Mouse (Mus musculus) cerebellum, adult 9-11 months (tissue): ENCODE data around the gene Maco1.
A peak's percentile ranks its signal among the peaks of the same experiment; 100 is the strongest.

Experiments used
- DNase-seq: peaks from one replicate; pipeline ENCODE4 v3.0.0; 2022

The Maco1 gene

GRCm38 (mm10) chr4:134853259-134853636, at the start of gene Maco1:
Gene Maco1, minus strand, starts transcription at chr4:134853345.
- DNase-seq: peak; percentile 99

GRCm38 (mm10) chr4:134901126-134901525, 48.0 kb upstream of the Maco1 start:
- DNase-seq: peak; percentile 62

DNA sequence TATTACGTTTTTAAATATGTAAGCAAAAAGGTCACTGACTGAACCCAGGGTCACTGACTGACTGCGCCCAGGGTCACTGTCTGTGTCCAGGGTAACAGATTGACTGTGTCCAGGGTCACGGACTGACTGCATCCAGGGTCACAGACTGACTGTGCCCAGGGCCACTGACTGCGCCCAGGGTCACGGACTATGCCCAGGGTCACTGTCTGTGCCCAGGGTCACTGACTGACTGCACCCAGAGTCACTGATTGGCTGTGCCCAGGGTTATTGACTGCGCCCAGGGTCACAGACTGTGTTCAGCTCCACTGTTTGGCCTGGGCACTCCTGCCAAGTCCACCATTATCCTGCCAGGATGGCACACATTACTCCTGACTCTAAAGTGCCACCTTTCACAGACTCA, 44.1 kb upstream of the Maco1 start:
- no peak for DNase-seq

- DNase-seq: peak; percentile 71
Measured at GRCm38 (mm10) chr4:134892096-134892495, 39.0 kb upstream of the Maco1 start.

GRCm38 (mm10) chr4:134884364-134884763, 31.2 kb upstream of the Maco1 start:
- no peak for DNase-seq

GRCm38 (mm10) chr4:134883808-134884207, 30.7 kb upstream of the Maco1 start:
- no peak for DNase-seq

- DNase-seq: no peak
Measured at GRCm38 (mm10) chr4:134883266-134883665, 30.1 kb upstream of the Maco1 start.

DNA sequence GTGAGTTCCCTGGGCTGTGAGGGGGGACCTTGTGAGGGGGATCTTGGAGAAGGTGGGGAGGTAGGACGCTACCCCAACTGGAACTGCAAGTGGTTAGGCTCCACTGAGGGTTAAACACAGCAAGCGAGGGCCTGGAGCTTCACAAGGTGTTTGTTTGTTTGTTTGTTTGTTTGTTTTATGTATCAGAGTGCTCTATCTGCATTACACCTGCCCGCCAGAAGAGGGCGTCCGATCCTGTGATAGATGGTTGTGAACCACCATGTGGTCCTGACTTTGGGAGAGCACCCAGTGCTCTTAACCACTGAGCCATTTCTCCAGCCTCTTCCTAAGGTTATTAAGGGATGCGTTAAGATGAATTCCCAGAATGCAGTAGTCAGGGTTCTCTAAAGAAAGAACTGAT, 26.9 kb upstream of the Maco1 start:
- no peak for DNase-seq

GRCm38 (mm10) chr4:134879410-134879981, 26.4 kb upstream of the Maco1 start:
- DNase-seq: peak; percentile 64

- no peak for DNase-seq
Measured at GRCm38 (mm10) chr4:134876171-134876570, 23.0 kb upstream of the Maco1 start.

- no peak for DNase-seq
Measured at GRCm38 (mm10) chr4:134871950-134872349, 18.8 kb upstream of the Maco1 start.

GRCm38 (mm10) chr4:134871477-134871876, 18.3 kb upstream of the Maco1 start:
- no peak for DNase-seq

DNA sequence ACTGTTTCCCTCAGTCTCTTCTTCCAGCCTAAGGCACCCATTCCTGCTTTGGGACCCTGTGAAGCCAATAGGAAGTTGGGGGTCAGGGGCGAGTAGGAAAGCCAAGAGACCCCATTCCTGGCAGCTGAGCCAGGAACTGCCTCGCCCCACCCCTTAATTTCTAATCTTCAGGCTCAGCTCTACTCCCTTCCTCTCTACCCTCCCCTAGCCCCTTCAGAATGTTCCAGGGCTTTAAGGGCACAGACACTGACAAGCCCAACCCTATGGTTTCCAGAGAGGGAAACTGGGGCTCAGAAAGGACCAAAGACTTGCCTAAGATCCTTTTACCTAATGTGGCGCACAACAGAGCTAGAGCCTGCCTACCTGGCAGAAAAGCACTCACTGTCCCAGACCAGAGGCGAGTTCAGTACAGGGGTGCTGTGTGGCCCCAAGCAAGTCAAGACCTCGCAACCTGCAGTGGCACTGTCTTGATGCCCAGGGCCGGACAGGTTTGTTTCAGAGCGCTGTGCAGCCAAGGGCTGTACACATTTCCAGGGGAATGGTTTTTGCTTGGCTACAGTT, 16.8 kb upstream of the Maco1 start:
- DNase-seq: no peak

DNA sequence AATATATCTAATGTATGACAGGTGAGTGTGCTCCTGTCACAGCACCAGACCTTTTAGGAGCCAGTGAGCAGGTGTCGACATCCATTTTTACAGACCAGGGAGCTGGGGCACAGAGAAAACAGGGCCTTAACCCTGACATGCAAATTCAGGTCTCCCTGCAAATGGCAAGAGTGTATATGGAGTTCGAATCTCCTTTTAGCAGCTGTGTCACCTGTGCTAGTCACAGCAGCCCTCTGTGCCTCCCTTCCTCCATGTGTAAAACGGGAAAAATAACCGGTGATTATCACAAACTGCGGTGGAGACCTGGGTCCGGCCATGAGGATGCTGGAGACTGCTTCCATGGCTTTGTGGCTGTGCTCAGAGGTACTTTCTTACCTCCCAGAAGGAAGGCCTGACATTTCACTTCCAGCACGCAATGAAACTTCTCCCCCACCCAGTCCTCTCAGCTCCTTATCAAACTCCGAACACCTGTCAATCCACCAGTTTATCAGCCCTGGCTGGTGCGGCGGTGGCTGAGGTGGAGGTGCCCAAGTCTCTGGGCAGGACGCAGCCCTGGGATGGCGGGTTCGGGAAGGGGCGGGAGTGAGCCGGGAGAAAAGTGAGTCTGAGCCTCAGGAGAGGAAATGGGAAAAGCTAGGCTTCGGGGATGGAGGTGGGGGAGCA, 16.1 kb upstream of the Maco1 start:
- no peak for DNase-seq

DNA sequence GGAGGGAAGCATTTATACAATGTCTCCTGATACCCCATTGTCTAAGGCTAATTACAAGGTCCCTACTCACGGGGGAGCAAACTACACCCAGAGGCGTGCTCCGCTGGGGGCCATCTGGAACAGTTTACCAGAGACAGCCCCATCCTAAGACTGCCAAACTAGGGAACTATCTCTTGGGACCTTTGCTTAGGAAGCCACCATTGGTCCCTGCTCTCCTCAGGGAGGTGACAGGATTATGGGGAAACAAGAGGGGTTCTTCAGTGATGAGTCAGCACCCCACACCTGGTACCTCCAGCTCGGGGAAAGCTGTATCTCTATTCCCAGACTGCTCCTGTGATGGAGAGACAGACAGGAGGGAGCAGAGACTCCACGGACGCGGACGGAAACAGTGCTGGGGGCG, 15.3 kb upstream of the Maco1 start:
- DNase-seq: no peak

DNA sequence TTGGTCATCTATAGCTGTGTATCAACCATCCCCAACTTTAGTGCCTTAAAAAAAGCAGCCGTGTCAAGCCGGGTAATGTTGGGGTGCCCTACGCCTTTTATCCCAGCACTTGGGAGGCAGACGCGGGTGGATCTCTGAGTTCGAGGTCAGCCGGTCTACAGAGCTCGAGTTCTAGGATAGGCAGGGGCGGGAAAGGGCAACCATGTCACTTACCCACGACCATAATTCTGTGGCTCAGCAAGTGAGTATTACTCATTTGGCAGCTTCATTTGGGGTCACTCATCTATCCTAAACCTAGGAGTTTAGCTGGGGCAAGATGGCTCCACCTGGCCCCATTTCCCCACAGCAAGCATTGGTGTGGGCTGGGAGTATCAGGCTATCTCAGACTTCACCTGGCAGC, 14.9 kb upstream of the Maco1 start:
- no peak for DNase-seq

- DNase-seq: no peak
Measured at GRCm38 (mm10) chr4:134867661-134868060, 14.5 kb upstream of the Maco1 start.

- no peak for DNase-seq
Measured at GRCm38 (mm10) chr4:134867213-134867612, 14.1 kb upstream of the Maco1 start.

- DNase-seq: no peak
Measured at GRCm38 (mm10) chr4:134865789-134866188, 12.6 kb upstream of the Maco1 start.

DNA sequence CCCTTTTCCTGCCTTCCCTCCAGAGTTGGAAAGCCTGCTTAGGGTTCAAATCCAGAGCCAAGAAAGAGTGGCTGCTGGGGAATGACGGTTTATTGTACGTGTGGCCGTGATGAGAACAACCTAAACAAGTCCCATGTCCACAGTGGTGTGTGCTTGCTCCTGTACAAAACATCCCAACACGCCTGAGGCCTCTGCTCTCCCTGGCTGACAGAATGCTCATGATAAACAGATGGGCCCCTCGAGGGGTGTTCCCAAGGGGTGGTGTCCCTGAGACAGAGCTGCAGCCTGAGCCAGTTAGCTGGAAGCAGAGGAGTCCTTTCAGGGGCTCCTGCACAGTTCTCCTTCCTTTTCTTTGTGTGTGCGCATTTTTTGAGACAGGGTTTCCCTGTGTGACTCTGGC, 12.2 kb upstream of the Maco1 start:
- no peak for DNase-seq

DNA sequence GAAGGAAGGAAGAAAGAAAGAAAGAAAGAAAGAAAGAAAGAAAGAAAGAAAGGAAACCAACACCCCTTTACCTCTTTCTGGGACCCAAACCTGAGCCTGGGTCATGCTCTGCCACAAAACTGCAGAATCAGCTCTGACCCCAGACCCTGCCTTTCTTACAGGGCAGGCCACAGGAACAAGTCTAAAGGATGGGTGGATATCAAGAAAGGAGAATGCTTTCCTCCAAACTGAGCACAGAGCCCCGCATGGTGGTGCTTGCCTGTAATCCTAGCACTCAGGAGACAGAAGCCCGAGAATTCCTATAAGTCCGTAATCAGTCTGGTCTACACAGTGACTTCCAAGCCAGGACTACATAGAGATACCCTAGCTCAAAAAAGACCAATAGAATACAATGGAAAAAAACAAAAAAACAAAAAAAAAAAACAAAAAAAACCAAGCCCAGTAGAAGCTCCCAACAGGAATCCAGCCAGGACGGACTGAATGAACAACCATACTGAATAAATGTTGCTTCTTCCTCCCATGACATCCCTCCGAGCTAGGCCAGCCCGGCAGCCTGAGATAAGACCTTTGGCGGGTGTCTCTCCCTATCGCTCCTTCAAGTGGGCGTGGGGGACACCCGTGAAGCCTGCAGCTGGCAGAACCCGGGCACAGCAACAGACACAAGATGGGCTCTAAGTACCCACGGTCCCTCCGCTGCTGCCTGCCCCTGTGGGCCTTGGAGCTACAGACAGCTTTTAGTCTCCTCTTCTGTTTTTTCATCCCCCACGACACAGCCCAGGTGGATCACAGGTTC, 11.0 kb upstream of the Maco1 start, which contains the start of gene Rhd:
Gene Rhd, plus strand, starts transcription at position 600 of the 793 bp plus-strand sequence.
- no peak for DNase-seq

GRCm38 (mm10) chr4:134862996-134863395, 9.9 kb upstream of the Maco1 start:
- DNase-seq: no peak

GRCm38 (mm10) chr4:134861884-134862283, 8.7 kb upstream of the Maco1 start:
- DNase-seq: no peak

- DNase-seq: no peak
Measured at GRCm38 (mm10) chr4:134858494-134858893, 5.3 kb upstream of the Maco1 start.
